Mouse (Mus musculus) bone marrow, adult 2 months (tissue): ENCODE data around the gene Olfr768. TPM values are rescaled to one million over a fixed set of nuclear protein-coding genes. Genes with fewer than 3 reads are reported as not detected.
"Not testable (repeated sequence)": the region's sequence is repeated elsewhere in the genome, so short reads cannot be mapped to it uniquely, and the experiment has no call there.

Experiments
- H3K27ac ChIP-seq: fragments of 200-500 bp; 2 replicates; pipeline ENCODE4 v1.5.1; 2012; ENCODE audit warnings: low read depth, mild to moderate bottlenecking, control low read depth, inconsistent platforms, low read length; ENCODE audit not compliant: control insufficient read depth, poor library complexity, insufficient read depth
- H3K4me1 ChIP-seq: fragments of 200-500 bp; 2 replicates; pipeline ENCODE4 v1.6.1; 2011; ENCODE audit warnings: low read length; ENCODE audit not compliant: control insufficient read depth, insufficient read depth
- H3K4me3 ChIP-seq: fragments of 200-500 bp; replicated peaks from 2 replicates; pipeline ENCODE3; 2011; ENCODE audit warnings: mild to moderate bottlenecking, low read depth, low read length, control low read depth; ENCODE audit not compliant: control insufficient read depth
- CTCF ChIP-seq: fragments of 200-500 bp; IDR thresholded peaks from 2 replicates; pipeline ENCODE4 v1.5.1; 2011; ENCODE audit warnings: low read length, control low read depth; ENCODE audit not compliant: control insufficient read depth, insufficient read depth
- POLR2A ChIP-seq: fragments of 200-500 bp; IDR thresholded peaks from 2 replicates; pipeline ENCODE4 v1.6.1; 2011; ENCODE audit warnings: low read depth, mild to moderate bottlenecking, control low read depth, low read length, borderline replicate concordance; ENCODE audit not compliant: control insufficient read depth
- WGBS: fragments of 180-500 bp; shearing (Covaris S2); methylation state at CpG from one replicate; pipeline ENCODE4 v1.1.7; 2018; 5-methylcytosine and 5-hydroxymethylcytosine counted together
- polyA plus RNA-seq: library from polyadenylated mRNA; stranded (reverse); fragments of >200 nt; gene quantifications from 2 replicates; pipeline ENCODE4 v1.2.4, GENCODE M21; 2011; ENCODE audit warnings: low replicate concordance; ENCODE audit not compliant: missing spikeins, insufficient read depth, insufficient read length

Olfr768 gene
- polyA plus RNA-seq, result not detected in 2 replicates

DNA sequence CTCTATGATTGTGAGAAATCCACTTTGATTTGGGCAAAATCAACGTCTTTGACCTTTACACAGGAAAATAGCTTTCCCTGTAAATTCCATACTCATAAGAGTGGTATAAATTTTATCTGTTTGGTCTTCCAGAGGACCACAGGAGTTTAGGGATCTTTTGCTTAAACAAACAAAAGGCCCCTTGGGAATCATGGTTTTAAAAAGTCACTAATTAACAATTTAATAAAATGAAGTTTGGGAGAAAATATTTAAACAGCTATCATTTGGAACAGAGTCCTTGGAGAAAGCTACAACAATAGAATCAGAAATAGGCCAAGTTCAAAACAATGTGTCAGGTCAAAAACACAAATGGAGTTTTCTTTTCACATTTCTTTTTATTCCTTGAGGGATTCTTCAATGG is at the start of gene Olfr768:
Gene Olfr768 (minus strand): TSS at position 101 of the 400 bp plus-strand sequence.
- WGBS, result 75% methylated on average over 1 of the region's 1 CpGs
- H3K4me3 ChIP-seq, result no peak within 1 kb of the TSS
- TF ChIP-seq POLR2A, result no peak
- TF ChIP-seq CTCF, result no peak
- H3K4me1 ChIP-seq, result no peaks in the 10 kb centered on the region
- no peak within 1 kb of the TSS for H3K27ac ChIP-seq

DNA sequence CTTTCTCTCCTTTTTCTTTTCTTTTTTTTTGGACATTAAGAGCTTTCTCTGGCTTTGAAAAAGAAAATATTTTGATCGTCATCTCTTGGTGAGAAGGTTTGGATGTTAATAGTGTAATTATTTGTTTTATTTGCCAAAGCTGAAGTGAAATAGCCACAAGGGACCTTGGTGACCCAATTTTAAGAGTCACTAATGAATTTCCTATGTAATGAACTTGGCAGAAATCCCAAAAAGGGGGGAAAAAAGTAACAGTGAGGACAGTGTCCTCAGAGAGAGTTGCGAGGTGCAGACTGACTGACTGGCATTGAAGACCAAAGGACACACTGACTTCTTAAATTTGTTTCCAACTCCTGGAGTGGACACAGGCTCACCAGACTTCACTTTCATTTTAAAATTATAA is 39.7 kb upstream of the Olfr768 start, which contains the start of gene Olfr770:
Gene Olfr770 (minus strand): TSS at position 101 of the 400 bp plus-strand sequence.
- 85% methylated on average over 2 of the region's 2 CpGs for WGBS
- Histone ChIP-seq H3K4me1 (no peaks in the 10 kb centered on the region), H3K4me3 (no peak within 1 kb of the TSS), H3K27ac (no peak within 1 kb of the TSS)
- TF ChIP-seq CTCF (no peak), POLR2A (no peak)

DNA sequence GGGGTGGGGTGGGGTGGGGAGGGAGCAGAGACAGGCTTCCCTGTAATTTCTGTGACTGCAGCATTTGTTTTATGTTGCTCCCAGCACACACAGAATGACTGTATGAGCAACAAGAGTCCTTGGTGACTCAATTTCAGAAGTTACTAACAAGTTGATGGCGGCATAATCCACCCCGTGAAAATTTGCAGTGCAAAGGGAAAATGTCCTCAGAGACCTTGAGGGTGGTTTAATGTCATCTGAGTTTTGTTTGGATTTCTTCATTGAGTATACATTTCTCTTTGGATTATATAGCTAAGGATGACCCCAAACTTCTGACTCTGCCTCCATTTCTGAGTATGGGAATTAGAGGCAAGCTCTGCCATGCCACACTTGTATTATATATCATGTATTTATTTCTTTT is 18.6 kb upstream of the Olfr768 start, which contains the start of gene Olfr769:
Gene Olfr769 (minus strand): TSS at position 101 of the 400 bp plus-strand sequence.
- no peaks in the 10 kb centered on the region for H3K4me1 ChIP-seq
- TF ChIP-seq CTCF (no peak), POLR2A (no peak)
- H3K4me3 ChIP-seq, result no peak within 1 kb of the TSS
- WGBS, result 76% methylated on average over 2 of the region's 2 CpGs
- no peak within 1 kb of the TSS for H3K27ac ChIP-seq

DNA sequence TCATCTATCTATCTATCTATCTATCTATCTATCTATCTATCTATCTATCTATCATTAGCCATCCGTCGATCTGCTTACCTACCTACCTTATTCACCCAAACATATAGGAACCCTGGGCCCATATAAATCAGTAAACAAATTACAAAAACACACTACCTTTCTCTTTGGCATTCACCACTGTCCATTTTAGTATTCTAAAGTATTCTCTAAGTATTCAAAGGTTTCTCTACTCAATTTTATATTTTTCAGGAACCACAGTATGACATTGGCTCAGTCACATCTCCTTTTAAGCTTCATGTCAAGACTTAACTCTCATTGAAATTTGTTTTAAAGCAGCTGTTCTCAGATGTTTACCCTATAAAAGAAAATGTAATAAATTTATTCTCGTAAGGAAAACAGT is 16.0 kb upstream of the Olfr768 start:
- Histone ChIP-seq H3K4me3 (no peak overlapping the region), H3K27ac (no peak overlapping the region), H3K4me1 (no peaks in the 10 kb centered on the region)
- TF ChIP-seq CTCF, result no peak
- no peak for TF ChIP-seq POLR2A
- WGBS, result 90% methylated on average over 3 of the region's 3 CpGs

DNA sequence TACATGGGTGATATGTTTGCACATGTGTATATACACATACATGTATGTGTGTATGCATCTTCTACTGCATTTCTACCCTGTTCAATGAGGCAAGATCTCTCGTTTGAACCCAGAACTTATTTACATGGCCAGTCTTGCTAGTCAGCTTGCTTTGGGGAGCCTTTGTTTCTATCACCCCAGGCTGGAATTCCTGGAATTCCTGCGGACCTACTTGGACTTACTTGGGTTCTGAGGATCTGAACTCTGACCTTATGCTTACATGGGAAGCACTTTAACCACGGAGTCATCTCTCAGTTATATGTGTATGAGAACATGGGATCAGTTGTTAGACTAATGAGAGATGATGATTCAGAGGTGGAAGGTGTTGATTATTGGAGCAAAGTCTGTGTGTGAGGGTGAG is 2.1 kb upstream of the Olfr768 start:
- H3K4me3 ChIP-seq, result no peak overlapping the region
- TF ChIP-seq POLR2A, result no peak
- no peak for TF ChIP-seq CTCF
- H3K4me1 ChIP-seq, result no peaks in the 10 kb centered on the region
- WGBS, result 58% methylated on average over 3 of the region's 3 CpGs
- no peak overlapping the region for H3K27ac ChIP-seq

DNA sequence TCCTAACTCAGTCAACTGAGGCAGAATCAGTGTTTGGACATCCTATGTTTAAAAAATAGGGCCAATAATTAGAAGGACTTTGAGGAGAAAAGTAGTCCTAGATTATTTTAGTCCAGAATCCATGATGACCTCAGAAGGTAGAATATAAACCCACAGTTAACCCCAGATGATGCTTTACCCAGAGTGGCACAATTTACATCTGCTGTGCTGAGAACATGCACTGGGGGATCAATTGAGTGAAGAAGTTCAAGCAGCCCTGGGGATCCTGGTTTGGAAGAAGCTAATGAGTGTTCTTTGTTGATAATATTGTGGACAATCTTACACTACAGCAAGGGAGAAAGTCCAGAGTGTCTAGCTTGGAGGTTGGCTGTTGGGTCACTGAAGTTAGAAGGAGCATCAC is 16.4 kb downstream of the Olfr768 start, which contains the start of gene Olfr767:
Gene Olfr767 (minus strand): TSS at position 101 of the 400 bp plus-strand sequence.
- H3K27ac ChIP-seq, H3K4me3 ChIP-seq, H3K4me1 ChIP-seq: not testable (repeated sequence)

DNA sequence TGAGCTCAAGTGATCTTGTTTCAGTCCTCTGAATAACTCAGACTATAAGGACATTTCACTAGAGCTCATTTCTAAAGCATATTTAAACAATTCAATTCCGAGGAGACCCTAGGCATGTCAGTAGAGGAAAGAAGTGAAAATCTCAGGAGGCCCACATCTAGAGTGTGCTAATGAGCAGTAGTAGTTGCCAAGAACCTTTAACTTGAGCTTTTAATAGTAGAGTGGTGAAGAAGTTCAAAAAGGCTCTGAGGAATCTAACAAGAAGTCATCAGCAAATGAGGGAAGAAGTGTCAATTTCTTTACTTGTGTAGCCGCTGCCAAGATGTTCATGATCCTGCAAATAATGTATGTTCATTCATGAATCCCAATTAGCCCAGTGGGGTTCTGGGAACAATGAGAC is 30.3 kb downstream of the Olfr768 start, which contains the start of gene Olfr766-ps1:
Gene Olfr766-ps1 (minus strand): TSS at position 101 of the 400 bp plus-strand sequence.
- no peaks in the 10 kb centered on the region for H3K4me1 ChIP-seq
- TF ChIP-seq POLR2A (no peak), CTCF (no peak)
- H3K4me3 ChIP-seq, result no peak within 1 kb of the TSS
- whole genome bisulfite sequencing, result 80% methylated on average over 2 of the region's 2 CpGs
- H3K27ac ChIP-seq, result no peak within 1 kb of the TSS

DNA sequence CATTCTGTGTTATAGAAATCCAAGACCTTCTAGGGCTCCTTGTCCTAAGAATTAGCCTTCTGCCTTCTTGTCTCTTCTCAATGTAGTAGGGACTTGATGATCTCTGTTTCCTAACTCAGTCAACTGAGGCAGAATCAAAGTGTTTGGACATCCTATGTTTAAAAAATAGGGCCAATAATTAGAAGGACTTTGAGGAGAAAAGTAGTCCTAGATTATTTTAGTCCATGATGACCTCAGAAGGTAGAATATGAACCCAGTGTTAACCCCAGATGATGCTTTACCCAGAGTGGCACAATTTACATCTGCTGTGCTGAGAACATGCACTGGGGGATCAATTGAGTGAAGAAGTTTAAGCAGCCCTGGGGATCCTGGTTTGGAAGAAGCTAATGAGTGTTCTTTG is 49.3 kb downstream of the Olfr768 start, which contains the start of gene Olfr765:
Gene Olfr765 (minus strand): TSS at position 101 of the 400 bp plus-strand sequence.
- not testable (repeated sequence) for H3K4me3 ChIP-seq, H3K27ac ChIP-seq, H3K4me1 ChIP-seq

Other genes starting within 250 kb of the Olfr768 start
- gene Gdf11, start 207.7 kb downstream of the Olfr768 start, polyA plus RNA-seq, result 2.4 and 3.6 TPM in 2 replicates
- 49.2 and 134 TPM in 2 replicates for gene Cd63, start 198.4 kb downstream of the Olfr768 start, polyA plus RNA-seq
- gene Rdh5, start 176.5 kb downstream of the Olfr768 start, polyA plus RNA-seq, result 2.6 and 6.2 TPM in 2 replicates
- gene Bloc1s1, start 175.3 kb downstream of the Olfr768 start, polyA plus RNA-seq, result 78.6 and 92.7 TPM in 2 replicates
- 1.4 and 1.9 TPM in 2 replicates for gene Itga7, start 165.6 kb downstream of the Olfr768 start, polyA plus RNA-seq
- gene Mettl7b, start 138.4 kb downstream of the Olfr768 start, polyA plus RNA-seq, result 1.3 and 3.7 TPM in 2 replicates
- not detected in 2 replicates for gene Olfr9, start 109.9 kb downstream of the Olfr768 start, polyA plus RNA-seq
- not detected in 2 replicates for gene Olfr763, start 88.6 kb downstream of the Olfr768 start, polyA plus RNA-seq
- not detected in 2 replicates for gene Olfr764-ps1, start 59.5 kb downstream of the Olfr768 start, polyA plus RNA-seq
- gene Olfr765, start 49.4 kb downstream of the Olfr768 start, polyA plus RNA-seq, result not detected in 2 replicates
- not detected in 2 replicates for gene Olfr766-ps1, start 30.4 kb downstream of the Olfr768 start, polyA plus RNA-seq
- gene Olfr767, start 16.5 kb downstream of the Olfr768 start, polyA plus RNA-seq, result not detected in 2 replicates
- gene Olfr769, start 18.5 kb upstream of the Olfr768 start, polyA plus RNA-seq, result not detected in 2 replicates
- gene Olfr770, start 39.6 kb upstream of the Olfr768 start, polyA plus RNA-seq, result not detected in 2 replicates
- gene Olfr771, start 65.4 kb upstream of the Olfr768 start, polyA plus RNA-seq, result not detected in 2 replicates
- 0.43 TPM in 1 of 2 replicates, not detected in the other for gene Olfr772, start 78.5 kb upstream of the Olfr768 start, polyA plus RNA-seq
- gene Olfr773, start 88.0 kb upstream of the Olfr768 start, polyA plus RNA-seq, result not detected in 2 replicates
- not detected in 2 replicates for gene Olfr774, start 136.8 kb upstream of the Olfr768 start, polyA plus RNA-seq
- not detected in 2 replicates for gene Olfr775, start 149.0 kb upstream of the Olfr768 start, polyA plus RNA-seq
- gene Olfr776, start 159.8 kb upstream of the Olfr768 start, polyA plus RNA-seq, result not detected in 2 replicates
- not detected in 2 replicates for gene Olfr777, start 172.1 kb upstream of the Olfr768 start, polyA plus RNA-seq
- not detected in 2 replicates for gene Olfr780, start 218.7 kb upstream of the Olfr768 start, polyA plus RNA-seq
- gene Olfr781, start 229.5 kb upstream of the Olfr768 start, polyA plus RNA-seq, result not detected in 2 replicates
- gene Olfr782, start 249.5 kb upstream of the Olfr768 start, polyA plus RNA-seq, result not detected in 2 replicates